Mouse (Mus musculus): ENCODE results near the gene Cep250.

The Cep250 gene

GRCm38 (mm10) chr2:155962991-155963390 lies 6.7 kb downstream of the Cep250 start:
- no peak for DNase-seq (ENCODE audit: low read depth, low spot score)

GRCm38 (mm10) chr2:155973348-155973747 lies 17.1 kb downstream of the Cep250 start:
- DNase-seq (ENCODE audit: low read depth, low spot score): no peak

DNA sequence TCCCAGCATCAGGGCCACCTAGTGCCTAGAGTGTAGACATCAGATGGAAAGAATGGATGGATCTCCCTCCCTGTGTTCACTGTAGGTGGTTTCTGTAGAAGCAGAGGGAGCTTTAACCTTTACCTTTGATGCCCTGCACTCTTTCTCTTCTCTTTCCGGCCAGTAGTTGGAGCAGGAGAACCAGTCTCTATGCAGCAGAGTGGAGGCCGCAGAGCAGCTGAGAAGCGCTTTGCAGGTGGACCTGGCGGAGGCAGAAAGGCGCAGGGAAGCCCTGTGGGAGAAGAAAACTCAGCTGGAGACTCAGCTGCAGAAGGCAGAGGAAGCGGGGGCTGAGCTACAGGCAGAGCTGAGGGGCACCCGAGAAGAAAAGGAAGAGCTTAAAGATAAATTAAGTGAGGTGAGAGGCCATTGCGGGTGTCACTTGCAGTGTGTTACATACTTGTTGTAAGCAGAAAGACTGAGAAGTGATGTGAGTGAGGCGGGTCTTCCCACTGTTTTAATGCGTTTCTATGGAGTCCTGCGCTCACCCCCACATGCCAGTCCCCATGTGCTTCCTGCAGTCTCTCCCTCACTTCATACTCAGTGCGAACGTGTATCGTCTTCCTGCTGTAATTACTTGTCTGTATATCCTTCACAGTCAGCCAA lies 18.0 kb downstream of the Cep250 start:
- DNase-seq (ENCODE audit: low read depth, low spot score): no peak

DNA sequence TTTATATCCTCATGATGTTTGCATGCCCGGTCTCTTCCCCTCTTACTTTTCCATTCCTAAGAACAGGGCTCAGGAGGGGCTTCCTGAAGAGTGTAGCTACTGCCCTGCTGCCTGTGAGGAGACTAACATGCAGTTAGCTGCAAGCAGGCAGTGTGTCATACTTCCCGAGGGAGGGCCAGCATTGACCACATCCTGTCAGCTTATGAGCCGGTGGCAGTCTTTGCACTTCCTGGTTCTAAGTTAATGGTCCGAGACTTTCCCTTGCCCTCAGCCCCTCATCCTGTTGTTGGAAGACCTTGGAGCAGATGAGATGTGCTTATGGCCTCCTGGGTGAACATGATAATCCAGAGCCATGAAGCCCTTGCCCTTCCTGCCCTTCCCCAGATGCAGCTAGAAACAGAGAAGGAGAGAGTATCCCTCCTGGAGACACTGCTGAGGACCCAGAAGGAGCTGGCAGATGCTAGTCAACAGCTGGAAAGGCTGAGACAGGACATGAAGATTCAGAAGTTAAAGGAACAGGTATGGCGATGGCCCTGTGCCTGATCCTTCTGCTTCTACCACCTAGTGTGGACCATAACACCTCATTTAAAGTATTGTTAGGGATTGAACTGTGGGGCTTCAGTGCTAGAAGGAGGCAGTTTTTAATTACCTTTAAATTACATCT lies 23.2 kb downstream of the Cep250 start:
- peak; percentile 37 for DNase-seq (ENCODE audit: low read depth, low spot score)

DNA sequence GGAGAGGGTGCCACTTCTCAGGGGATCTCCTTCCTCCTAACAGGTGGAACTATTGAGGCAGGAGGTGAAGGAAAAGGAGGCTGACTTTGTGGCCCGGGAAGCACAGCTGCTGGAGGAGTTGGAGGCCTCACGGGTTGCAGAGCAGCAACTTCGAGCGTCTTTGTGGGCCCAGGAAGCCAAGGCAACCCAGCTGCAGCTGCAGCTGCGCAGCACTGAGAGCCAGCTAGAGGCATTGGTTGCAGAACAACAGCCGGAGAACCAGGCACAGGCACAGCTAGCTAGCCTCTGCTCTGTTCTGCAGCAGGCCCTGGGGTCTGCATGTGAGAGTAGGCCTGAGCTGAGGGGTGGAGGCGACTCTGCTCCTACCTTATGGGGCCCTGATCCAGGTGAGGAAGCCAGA lies 29.5 kb downstream of the Cep250 start:
- no peak for DNase-seq (ENCODE audit: low read depth, low spot score)

DNA sequence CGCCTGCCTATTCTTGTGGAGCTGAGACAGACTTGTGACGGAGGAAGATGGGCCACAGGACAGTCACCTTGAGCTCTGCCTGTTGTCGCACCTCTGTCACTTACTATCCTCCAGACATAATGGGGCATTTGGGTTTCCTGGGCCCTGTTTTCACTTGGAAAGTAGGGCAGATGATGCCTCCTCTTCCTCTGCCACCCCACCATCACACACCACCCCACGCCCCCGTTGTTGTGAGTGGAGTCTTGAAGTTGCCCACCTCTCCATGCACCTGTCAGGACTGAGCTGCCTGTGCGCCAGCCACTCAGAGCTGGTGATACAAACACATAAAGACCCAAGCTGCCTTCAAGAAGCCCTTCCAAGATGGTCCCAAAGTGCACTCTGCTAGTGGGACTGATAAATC lies 30.9 kb downstream of the Cep250 start:
- DNase-seq (ENCODE audit: low read depth, low spot score): no peak

DNA sequence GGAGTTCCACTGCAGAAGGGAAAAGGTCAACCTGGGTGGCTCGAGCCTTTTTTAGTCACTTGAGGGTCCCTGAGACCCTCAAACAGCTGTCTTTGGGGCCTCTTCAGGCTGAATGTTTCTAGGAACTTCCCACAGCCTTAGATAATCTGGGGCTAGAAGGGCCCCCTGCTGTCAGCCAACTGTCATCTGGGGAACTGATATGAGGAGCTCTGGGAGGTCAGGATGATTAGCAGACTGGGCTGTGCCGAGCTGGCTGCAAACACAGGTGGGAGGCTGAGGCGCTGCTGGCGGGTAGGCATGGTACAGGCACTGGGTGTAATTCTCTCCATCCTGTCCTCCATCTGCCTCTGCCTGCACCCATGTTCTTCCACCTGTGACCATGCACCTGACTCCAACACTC lies 32.8 kb downstream of the Cep250 start:
- no peak for DNase-seq (ENCODE audit: low read depth, low spot score)

- DNase-seq (ENCODE audit: low read depth, low spot score): no peak
Observed at GRCm38 (mm10) chr2:155991151-155991550, 34.9 kb downstream of the Cep250 start.

GRCm38 (mm10) chr2:155991863-155992321 lies 35.6 kb downstream of the Cep250 start:
- peak; percentile 87 for DNase-seq (ENCODE audit: low read depth, low spot score)

DNA sequence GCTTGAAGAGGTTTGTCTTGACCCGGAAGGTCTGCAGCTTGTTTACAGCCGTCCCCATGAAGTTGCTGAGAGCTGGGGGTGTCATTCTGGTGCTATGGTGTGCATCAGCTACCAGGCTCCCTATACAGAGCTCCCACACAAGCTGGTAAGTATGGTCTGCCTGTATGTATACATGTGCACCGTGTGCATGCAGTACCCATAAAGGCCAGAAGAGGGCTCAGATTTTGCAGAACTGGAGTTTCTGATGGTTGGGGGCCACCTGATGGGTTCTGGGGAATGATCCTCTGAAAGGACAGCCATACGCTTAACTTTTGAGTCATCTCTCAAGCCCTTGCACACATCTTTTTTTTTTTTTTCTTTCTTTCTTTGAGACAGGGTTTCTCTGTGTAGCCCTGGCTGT lies 49.1 kb downstream of the Cep250 start:
- no peak for DNase-seq (ENCODE audit: low read depth, low spot score)

GRCm38 (mm10) chr2:156007888-156008532 lies 51.8 kb downstream of the Cep250 start, which contains the start of the genes 6430550D23Rik and Ergic3:
Gene 6430550D23Rik (minus strand): TSS chr2:156007977.
Gene Ergic3 (plus strand): TSS chr2:156008045.
- peak; percentile 96 for DNase-seq (ENCODE audit: low read depth, low spot score)

DNA sequence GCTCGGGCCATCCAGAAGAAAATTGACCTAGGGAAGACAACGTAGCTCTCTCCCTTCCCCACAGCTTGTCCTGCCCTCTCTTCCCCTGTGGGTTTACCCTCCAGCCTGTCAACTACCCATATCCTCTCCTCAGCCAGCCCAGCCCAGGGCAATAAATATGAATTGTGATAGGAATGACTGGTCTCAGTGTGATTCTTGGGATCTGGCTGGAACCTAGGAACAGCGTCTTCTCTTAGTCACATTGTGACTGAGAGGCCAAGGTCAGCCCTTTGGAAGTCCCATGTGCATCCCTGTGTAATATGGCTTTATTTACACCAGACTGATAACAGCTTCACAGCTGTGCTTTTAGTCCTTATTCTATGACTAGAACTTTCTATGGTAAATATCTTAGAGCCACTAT lies 61.8 kb downstream of the Cep250 start:
- no peak for DNase-seq (ENCODE audit: low read depth, low spot score)

- no peak for DNase-seq (ENCODE audit: low read depth, low spot score)
Observed at GRCm38 (mm10) chr2:156021219-156021618, 65.0 kb downstream of the Cep250 start.

- DNase-seq (ENCODE audit: low read depth, low spot score): no peak
Observed at GRCm38 (mm10) chr2:156021765-156022164, 65.5 kb downstream of the Cep250 start.

DNA sequence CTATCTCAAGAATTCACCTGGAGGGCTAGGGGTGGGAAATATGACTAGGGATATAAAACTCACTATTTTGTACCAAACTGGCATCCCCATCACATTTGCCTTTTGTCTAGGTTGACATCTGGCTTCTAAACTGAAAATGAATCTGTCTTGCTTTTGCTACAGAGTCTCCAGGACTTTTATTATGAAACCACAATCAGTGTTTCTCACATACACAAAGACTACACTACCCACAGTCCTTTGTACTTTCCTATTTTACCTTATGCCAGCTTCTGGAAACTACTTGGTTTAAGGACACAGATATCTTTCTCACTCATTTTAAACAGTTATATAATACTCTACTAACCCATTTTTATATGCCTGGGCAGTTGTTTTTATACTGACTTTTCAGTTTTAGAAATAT lies 69.2 kb downstream of the Cep250 start:
- no peak for DNase-seq (ENCODE audit: low read depth, low spot score)

DNA sequence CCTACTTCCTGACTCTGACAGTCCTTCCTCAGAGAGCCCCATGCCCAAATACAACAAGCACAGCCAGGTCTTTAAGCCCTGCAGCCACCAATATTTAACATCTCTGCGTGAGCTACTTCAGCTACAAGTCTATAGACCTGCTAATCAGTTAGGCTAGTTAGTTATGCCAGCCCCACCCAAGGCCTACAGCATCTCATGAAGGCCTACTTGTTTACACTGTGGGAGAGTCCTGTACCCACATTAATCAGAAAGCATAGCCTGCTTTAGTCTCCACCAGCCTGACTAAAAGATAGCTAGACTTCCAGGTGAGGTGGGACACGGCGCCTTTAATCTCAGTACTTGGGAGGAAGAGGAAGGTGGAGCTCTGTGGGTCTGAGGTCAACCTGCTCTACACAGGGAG lies 83.1 kb downstream of the Cep250 start:
- no peak for DNase-seq (ENCODE audit: low read depth, low spot score)

DNA sequence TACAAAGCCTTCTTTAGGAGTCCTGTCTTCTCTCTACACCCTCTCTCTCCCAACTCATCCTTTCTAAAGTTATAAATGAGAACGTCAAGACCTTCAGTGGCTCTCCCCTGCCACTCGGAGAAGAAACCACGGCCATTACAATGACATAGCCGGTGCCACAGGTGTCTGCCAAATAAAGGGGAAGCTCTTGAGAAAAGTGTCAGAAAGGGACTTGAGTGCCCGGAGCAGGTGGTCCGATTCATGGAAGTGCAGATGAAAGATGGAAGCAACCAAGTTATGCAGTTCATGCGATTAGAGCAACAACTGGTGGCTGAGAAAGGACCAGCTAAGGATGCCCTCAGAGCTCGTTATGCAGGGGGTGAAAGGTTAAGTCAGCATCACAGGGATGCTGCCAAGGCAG lies 86.6 kb downstream of the Cep250 start:
- DNase-seq (ENCODE audit: low read depth, low spot score): no peak

DNA sequence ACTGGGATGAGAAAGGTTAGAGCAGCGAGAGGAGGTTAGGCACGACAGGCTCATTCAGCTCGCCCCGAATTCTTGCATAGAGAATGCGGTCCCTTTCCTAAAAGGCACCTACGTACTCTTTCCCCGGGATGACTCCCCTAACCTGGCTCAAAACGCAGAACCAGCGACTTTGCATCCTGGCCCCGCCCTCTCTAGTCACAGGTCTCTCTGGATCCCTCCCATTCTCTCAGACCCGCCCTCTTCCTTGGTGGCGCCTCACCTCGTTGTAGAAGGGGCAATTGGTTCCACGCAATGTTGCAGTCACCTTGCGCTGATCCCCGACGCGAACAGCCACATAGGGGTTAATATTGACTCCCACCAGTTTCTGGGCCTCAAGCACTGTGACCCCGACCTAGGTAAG lies 91.7 kb downstream of the Cep250 start:
- no peak for DNase-seq (ENCODE audit: low read depth, low spot score)
